Mouse (Mus musculus) macrophage (primary cell): Measurements from ENCODE around the gene Dgki. TPM values are rescaled to one million over a fixed set of nuclear protein-coding genes. Genes with fewer than 3 reads are reported as not detected.

Source experiments
- H3K27ac ChIP-seq: fragments of 350-480 bp; formaldehyde crosslinking; 2 replicates; pipeline ENCODE4 v1.9.0; 2021
- H3K36me3 ChIP-seq: fragments of 350-480 bp; formaldehyde crosslinking; 2 replicates; pipeline ENCODE4 v1.9.0; 2021; ENCODE audit errors: inconsistent target
- H3K4me3 ChIP-seq: fragments of 350-480 bp; formaldehyde crosslinking; 2 replicates; pipeline ENCODE4 v1.9.0; 2021; ENCODE audit errors: inconsistent target
- H3K79me2 ChIP-seq: fragments of 350-480 bp; formaldehyde crosslinking; 2 replicates; pipeline ENCODE4 v1.9.0; 2021; ENCODE audit errors: inconsistent target
- WGBS: methylation state at CpG from one replicate; pipeline ENCODE4 v1.1.7; 2026; ENCODE audit warnings: inconsistent platforms; ENCODE audit not compliant: missing documents; 5-methylcytosine and 5-hydroxymethylcytosine counted together
- polyA plus RNA-seq: library from polyadenylated mRNA; stranded (reverse); fragments of 250-400 nt; gene quantifications from 3 replicates; pipeline ENCODE4 v1.2.4, GENCODE M21; 2018; ENCODE audit warnings: inconsistent platforms

Gene Dgki
- polyA plus RNA-seq, 1 experiment from 2014 or later = 0.07 TPM

DNA sequence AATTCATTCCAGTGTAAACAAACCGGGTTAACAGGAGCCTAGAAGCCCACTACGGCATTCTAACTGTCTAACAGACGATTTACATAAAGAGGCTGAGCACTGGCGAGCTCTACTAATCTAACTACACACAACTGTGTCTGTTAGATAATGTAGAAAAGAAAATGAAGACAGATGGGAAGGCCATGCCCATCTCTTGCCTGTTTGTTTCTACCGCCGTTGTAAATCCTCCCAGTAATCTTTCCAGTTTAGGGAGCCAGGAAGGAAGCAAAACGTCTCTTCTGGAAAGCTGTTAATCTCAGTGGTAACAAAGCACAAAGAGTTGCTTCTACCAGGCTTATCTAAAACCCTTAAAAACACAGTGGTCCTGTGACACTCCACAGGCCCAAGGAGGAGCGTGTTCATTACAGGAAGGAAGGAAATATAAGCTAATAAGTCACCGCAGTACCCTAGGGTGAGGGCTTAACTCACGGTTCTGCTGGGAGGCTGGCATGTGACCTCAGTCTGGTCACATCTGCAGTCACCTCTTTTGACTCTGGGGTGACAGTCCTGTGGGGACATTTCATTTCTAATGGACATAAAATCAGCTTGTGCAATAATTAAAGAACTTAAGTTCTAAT lies 235.7 kb downstream of the Dgki start:
- Histone ChIP-seq H3K36me3 (no peaks in the 10 kb centered on the region), H3K4me3 (no peak overlapping the region), H3K79me2 (no peaks in the 10 kb centered on the region), H3K27ac (no peak overlapping the region)
- 21% methylated on average over 10 of the region's 10 CpGs for WGBS

DNA sequence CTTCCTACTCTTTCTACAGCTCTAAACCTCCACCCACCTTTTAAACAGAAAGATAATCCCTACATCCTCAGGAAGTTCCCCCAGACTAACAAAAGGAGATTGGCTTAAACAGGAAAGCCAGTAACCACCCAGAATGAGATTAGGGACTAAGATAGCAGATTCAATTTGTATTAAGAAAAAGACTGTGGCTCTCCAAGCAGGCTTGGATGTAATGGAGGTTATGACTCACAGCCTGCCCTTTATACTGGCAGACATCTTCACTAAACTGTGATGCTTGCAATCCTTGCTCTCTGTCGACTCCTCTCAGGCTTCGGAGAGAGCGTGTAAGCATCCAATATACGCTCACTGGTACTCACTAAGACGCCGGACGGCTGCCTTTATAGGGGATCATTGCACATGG lies 236.7 kb downstream of the Dgki start:
- WGBS = 89% methylated on average over 7 of the region's 7 CpGs
- H3K4me3 ChIP-seq = no peak overlapping the region

DNA sequence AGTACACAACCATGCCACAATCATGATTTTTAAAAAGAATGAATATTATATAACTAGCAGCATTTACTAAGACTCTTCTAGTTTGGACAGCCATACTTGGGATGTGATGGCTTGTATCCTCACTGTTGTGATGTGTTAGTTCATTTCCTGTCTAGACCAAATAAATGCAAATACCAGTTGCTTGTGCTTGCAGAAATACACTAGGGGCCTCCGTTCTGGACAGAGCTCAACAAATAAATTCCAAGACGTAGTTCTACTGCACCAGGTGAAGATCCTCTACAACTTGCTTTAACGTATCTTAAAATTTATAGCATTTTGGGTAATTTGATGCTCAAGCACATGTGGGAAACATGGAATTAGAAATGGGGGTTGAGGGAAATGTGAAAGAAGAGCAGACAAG lies 239.9 kb downstream of the Dgki start:
- no peak overlapping the region for H3K27ac ChIP-seq
- no peaks in the 10 kb centered on the region for H3K36me3 ChIP-seq
- no peak overlapping the region for H3K4me3 ChIP-seq
- 82% methylated on average over 3 of the region's 3 CpGs for WGBS
- no peaks in the 10 kb centered on the region for H3K79me2 ChIP-seq

More for the DNA sequence above, 236.7 kb downstream of the Dgki start:
- Histone ChIP-seq H3K27ac (no peak overlapping the region), H3K79me2 (no peaks in the 10 kb centered on the region), H3K36me3 (no peaks in the 10 kb centered on the region)

DNA sequence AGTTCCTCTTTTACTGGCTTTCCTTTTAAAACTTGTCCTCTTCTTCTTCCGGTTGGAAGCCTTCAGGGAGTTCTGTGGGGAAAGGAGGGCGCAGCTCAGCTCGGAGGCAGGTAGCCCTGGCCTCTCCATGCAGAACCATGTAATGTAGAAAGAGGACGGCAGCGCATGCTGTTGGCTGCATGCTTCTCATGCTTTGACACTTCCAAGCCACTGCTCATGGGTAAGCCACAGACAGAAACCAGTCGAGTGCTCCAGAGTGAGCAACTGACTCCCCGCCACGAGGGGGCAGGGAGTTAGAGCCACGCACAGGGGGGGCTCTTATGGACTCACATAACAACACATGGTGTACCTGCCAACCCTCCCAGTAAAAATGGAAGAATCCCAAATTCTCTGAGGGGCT lies 242.0 kb downstream of the Dgki start:
- no peaks in the 10 kb centered on the region for H3K36me3 ChIP-seq
- H3K4me3 ChIP-seq = no peak overlapping the region
- no peak overlapping the region for H3K27ac ChIP-seq
- 77% methylated on average over 9 of the region's 9 CpGs for WGBS
- no peaks in the 10 kb centered on the region for H3K79me2 ChIP-seq

DNA sequence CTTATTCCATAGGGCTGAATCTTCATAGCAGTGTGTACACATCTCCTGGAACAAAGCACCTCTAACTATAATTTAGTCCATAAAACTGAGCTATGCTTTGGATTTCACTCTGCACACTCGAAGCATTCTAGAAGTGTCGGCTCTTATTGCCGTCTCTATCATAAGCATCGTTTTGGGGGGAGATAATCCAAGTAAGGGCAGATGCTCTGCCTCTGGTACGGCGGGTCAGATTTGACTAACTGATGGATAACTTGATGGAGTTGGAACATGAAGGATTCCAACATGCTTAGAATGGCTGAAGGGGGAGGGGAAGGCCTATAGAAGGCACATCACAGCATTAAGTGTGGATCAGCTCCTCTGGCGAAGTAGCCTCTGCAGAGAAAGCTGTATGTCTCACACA lies 242.4 kb downstream of the Dgki start:
- H3K4me3 ChIP-seq = no peak overlapping the region

DNA sequence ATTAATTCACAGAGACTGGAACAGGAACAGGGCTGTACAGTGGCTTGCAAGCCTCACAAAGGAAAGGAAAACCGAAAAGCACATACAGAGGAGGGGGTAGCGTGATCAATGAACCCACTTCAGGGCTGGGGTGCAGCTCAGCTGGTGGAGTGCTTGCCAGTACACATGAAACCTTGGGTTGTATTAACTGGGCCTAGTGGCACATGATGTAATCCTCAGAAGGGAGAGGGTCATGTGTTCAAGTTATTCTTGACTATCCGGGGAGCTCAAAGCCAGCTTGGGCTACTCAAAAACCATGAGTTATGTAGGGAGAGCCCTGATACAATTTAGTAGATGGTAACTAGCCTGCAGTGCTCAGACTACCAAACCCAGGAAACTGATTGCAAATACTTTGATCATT lies 244.3 kb downstream of the Dgki start:
- Histone ChIP-seq H3K4me3 (no peak overlapping the region), H3K27ac (no peak overlapping the region), H3K36me3 (no peaks in the 10 kb centered on the region), H3K79me2 (no peaks in the 10 kb centered on the region)
- WGBS = 87% methylated on average over 3 of the region's 3 CpGs

More for the DNA sequence above, 242.4 kb downstream of the Dgki start:
- H3K36me3 ChIP-seq = no peaks in the 10 kb centered on the region
- H3K27ac ChIP-seq = no peak overlapping the region
- WGBS = 86% methylated on average over 7 of the region's 7 CpGs
- H3K79me2 ChIP-seq = no peaks in the 10 kb centered on the region

DNA sequence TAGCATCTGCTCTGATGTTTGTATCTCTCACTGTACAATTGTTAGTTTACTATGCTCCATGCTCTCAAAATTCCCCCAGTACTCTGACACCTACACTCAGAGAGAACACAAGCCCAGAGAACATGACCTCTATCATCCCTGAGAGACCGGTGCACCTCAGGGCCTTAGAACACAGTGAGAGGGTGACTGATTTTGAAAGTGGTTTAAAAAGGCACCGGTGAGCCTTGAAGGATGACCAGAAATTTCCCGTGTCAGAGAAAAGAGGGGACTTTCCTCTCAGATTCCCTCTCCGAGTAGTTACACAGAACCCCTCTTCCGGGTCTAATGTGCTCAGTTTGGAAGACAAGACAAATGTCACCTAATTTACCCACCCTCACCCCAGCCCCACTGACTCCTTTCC lies 244.9 kb downstream of the Dgki start:
- H3K36me3 ChIP-seq = no peaks in the 10 kb centered on the region
- no peak overlapping the region for H3K4me3 ChIP-seq
- H3K27ac ChIP-seq = no peak overlapping the region
- 94% methylated on average over 5 of the region's 5 CpGs for WGBS
- H3K79me2 ChIP-seq = no peaks in the 10 kb centered on the region

DNA sequence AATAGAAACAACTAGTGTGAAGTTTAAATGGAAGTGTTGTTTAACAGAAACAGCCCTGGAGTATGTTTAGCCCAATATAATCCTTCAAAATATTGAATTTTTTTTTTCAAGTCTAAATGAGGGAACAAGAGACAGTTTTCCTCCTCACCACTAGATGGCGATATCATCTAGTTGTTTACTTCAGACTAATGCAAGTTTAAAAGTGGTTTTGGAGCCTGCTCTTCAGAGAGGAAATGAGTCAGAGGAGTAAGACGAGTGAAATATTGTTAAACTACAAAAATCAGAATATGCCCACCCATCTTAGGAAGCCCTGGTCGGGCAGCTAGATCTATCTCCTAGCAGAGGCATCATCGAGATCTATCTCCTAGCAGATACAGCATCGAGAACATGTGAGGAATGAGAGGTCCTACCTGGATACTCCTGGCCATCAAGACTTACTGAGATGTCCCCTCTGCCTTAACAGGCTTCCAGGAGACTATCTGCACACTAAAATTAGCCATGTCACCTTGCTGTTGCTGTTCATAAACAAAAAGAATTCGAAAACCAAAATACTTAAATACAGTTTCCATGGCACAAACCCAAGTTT lies 245.5 kb downstream of the Dgki start:
- no peaks in the 10 kb centered on the region for H3K79me2 ChIP-seq
- no peak overlapping the region for H3K4me3 ChIP-seq
- no peak overlapping the region for H3K27ac ChIP-seq
- WGBS = 41% methylated on average over 6 of the region's 6 CpGs
- H3K36me3 ChIP-seq = no peaks in the 10 kb centered on the region

DNA sequence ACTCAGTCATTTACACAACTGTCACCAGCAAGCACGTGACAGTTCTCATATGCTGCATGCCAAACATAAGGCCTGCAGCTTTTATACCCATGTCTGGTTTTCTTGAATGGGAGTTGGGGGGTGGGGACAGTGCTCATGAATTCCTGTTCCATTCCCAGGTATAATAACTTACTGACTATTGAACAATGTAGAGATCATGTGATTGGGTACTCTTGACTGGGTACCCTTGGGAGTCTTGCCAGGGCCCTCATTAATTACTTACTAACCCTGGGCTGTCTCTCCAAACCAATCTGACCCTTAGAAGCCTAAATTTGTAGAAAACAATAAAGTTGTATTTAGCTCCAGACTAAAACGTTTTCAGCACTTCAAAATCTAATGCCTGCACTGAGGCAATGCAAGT lies 246.6 kb downstream of the Dgki start:
- no peaks in the 10 kb centered on the region for H3K79me2 ChIP-seq
- WGBS = 77% methylated on average over 2 of the region's 2 CpGs
- H3K27ac ChIP-seq = no peak overlapping the region
- no peak overlapping the region for H3K4me3 ChIP-seq
- H3K36me3 ChIP-seq = no peaks in the 10 kb centered on the region

DNA sequence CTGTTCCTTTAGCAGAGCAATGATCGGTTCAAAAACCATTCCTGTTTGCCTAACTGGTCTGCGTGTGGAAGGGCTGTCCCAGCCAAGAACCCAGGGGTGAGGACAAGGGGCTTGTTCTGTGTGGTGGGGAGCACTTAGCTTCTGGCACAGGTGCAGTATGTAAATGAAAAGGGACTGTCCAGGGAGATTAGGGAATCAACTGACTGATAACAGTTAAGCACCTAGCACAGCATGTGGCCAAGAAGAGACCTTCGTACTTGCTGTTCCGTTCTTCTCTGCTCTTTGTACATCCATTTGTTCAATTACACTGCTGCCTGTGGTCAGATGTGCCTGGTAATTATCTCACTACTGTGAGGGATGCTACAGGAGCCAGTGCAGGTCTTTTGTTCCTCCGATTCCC lies 248.3 kb downstream of the Dgki start:
- Histone ChIP-seq H3K4me3 (no peak overlapping the region), H3K27ac (no peak overlapping the region), H3K36me3 (no peaks in the 10 kb centered on the region), H3K79me2 (no peaks in the 10 kb centered on the region)
- 79% methylated on average over 5 of the region's 5 CpGs for WGBS

DNA sequence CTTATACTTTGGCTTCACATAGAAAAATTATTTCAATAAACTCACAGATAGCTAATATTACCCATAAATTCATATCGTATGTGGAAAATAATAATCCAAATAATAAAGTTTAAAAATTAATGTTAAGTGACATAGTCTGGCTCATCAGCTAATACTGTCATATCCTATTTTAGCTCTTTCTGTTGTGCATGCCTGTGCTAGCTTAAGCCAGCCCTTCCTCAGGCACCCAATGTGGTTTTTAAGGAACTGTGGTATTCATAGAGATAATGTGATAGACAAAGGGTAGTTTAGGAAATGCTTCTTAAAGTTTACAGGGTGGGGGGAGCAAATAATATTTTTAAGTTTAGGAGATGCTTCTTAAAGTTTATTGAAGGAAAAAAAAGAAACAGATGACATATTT lies 248.8 kb downstream of the Dgki start:
- 89% methylated on average over 1 of the region's 1 CpGs for WGBS
- Histone ChIP-seq H3K4me3 (no peak overlapping the region), H3K27ac (no peak overlapping the region), H3K36me3 (no peaks in the 10 kb centered on the region), H3K79me2 (no peaks in the 10 kb centered on the region)

DNA sequence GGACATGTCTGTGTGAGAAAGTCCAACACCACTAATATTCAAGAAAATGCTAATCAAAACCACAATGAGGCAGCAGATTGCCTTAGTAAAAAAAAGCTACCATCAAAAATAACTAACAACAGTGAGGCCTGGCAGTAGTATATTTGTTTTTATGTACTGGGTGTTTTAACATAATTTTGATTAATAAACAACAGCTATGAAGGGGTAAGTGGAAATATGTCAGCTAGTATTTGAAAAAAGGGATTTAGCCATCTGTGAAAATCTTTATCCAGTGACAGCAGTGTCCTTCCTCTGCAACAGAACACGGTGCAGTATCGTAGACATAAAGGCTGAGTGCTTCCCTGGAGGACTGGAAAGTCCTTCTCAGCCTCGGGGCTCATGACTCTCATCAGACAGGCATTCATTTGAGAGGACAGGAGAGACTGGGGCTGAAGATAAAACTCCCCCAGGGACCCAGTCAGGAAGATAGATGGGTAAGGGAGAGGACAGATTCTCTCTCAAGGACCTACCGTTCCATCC lies 252.3 kb downstream of the Dgki start:
- Histone ChIP-seq H3K27ac (no peak overlapping the region), H3K4me3 (no peak overlapping the region), H3K79me2 (no peaks in the 10 kb centered on the region), H3K36me3 (no peaks in the 10 kb centered on the region)
- WGBS = 74% methylated on average over 4 of the region's 4 CpGs

DNA sequence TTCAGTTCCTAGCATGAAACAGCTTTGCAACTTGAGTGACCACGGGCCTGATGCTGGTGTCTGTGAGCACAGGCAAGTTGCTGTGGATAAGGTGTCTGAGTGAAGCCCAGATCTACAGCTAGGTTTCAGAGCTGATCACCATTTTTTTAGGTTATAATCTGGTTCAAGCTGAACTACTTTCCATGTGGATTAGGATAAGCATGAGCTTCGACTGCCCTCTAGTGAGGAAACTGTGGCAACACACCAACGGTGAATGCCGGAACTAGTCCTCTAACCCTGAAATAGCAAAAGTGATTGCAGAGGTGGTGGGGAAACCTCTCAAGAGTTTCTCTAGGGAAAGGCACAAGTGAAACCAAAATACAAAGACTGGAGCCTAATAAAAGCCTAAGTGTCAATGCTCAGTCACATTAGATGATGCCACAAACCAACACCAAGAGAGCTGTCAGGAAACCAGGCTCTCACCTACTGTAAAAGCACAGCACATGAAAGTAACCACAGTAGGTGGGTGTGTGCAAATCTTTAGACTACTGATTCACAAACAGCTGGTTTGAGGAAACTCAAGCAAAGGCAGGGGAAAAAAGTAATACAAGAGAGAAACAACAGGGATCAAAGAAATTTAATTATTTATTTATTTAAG lies 253.7 kb downstream of the Dgki start:
- no peaks in the 10 kb centered on the region for H3K36me3 ChIP-seq
- H3K4me3 ChIP-seq = no peak overlapping the region
- H3K79me2 ChIP-seq = no peaks in the 10 kb centered on the region
- H3K27ac ChIP-seq = no peak overlapping the region
- 55% methylated on average over 4 of the region's 4 CpGs for WGBS

DNA sequence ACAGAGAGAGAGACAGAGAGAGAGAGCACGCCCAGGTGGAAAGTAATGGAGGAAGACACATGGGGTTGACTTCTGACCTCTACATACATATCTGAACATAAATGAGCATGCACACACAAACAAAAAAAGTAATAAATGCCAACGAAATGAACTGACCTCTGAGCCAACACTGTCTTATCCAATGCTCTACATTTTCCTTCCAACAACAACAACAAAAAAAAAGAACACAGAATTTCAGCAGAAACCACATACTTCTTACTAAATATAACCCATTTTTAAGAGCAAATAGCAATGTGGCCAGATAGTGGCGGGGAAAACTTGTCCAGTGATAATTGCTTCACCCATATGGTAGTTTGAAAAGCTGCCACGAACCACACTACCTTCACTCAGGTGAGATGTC lies 255.2 kb downstream of the Dgki start:
- WGBS = 62% methylated on average over 4 of the region's 4 CpGs
- no peak overlapping the region for H3K27ac ChIP-seq
- H3K36me3 ChIP-seq = no peaks in the 10 kb centered on the region
- no peaks in the 10 kb centered on the region for H3K79me2 ChIP-seq
- no peak overlapping the region for H3K4me3 ChIP-seq

DNA sequence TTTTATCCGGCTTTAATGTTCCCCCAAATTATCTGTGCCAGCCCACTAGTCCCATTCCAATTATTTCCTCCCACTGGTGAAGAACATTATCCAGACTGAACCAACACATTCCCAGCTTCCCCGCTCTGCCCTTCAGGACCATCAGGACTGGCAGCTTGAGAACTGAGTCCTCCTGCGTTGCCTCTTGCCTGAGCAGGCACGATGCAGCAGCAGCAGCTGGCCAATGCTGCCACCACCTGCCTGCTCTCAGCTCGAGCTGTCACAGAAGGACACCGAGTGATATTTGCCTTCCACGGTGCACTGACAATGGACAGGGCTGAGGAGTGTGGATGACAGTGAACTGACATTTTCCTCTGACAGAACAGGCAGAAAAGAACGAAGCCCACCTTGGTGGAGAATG lies 261.5 kb downstream of the Dgki start:
- 86% methylated on average over 8 of the region's 8 CpGs for WGBS

More for the DNA sequence above, 261.5 kb downstream of the Dgki start:
- H3K79me2 ChIP-seq = no peaks in the 10 kb centered on the region
- no peak overlapping the region for H3K4me3 ChIP-seq
- no peaks in the 10 kb centered on the region for H3K36me3 ChIP-seq
- no peak overlapping the region for H3K27ac ChIP-seq
